Mouse (Mus musculus) intestine, postnatal 0 days (tissue): ENCODE results near the gene Nav1. TPM values are rescaled to one million over a fixed set of nuclear protein-coding genes. Genes with fewer than 3 reads are reported as not detected.

ENCODE experiments used
- ATAC-seq: fragments of 200-750 bp; cut with Nextera tagmentation; 2 replicates; pipeline ENCODE4 v1.8.0; 2017; ENCODE audit warnings: mild to moderate bottlenecking, moderate TSS enrichment, moderate library complexity
- H3K27ac ChIP-seq: fragments of 300-500 bp; sonication (generic); 2 replicates; pipeline ENCODE4 v1.5.1; 2014; ENCODE audit warnings: mild to moderate bottlenecking, low read depth, low read length, moderate library complexity
- H3K27me3 ChIP-seq: fragments of 300-500 bp; sonication (generic); replicated peaks from 2 replicates; pipeline ENCODE4 v1.6.1; 2014; ENCODE audit warnings: low read length, mixed read lengths; ENCODE audit not compliant: control insufficient read depth, insufficient read depth
- H3K36me3 ChIP-seq: fragments of 300-500 bp; sonication (generic); 2 replicates; pipeline ENCODE4 v1.6.1; 2014; ENCODE audit warnings: mild to moderate bottlenecking, moderate library complexity; ENCODE audit not compliant: control insufficient read depth, insufficient read depth
- H3K4me1 ChIP-seq: fragments of 300-500 bp; sonication (generic); replicated peaks from 2 replicates; pipeline ENCODE4 v1.6.1; 2014; ENCODE audit warnings: antibody characterized with exemption, low read length, mixed read lengths; ENCODE audit not compliant: control insufficient read depth, insufficient read depth
- H3K4me2 ChIP-seq: fragments of 300-500 bp; sonication (generic); replicated peaks from 2 replicates; pipeline ENCODE4 v1.6.1; 2014; ENCODE audit warnings: low read depth, mild to moderate bottlenecking, moderate library complexity
- H3K4me3 ChIP-seq: fragments of 300-500 bp; sonication (generic); 2 replicates; pipeline ENCODE4 v1.5.1; 2014; ENCODE audit warnings: low read depth, low read length
- H3K9ac ChIP-seq: fragments of 300-500 bp; sonication (generic); 2 replicates; pipeline ENCODE4 v1.6.1; 2014; ENCODE audit warnings: mild to moderate bottlenecking, low read depth, low read length
- H3K9me3 ChIP-seq: fragments of 300-500 bp; sonication (generic); 2 replicates; pipeline ENCODE4 v1.6.1; 2016; ENCODE audit warnings: mixed run types; ENCODE audit not compliant: control insufficient read depth
- CTCF ChIP-seq: sonication (generic); IDR thresholded peaks from 2 replicates; pipeline ENCODE4 v1.5.1; 2016; ENCODE audit warnings: low read depth, mild to moderate bottlenecking, control low read depth, antibody characterized with exemption, moderate library complexity
- WGBS: fragments of 180-500 bp; shearing (Covaris S2); extraction: QIAGEN DNeasy Blood & Tissue Kit; methylation state at CpG from one replicate; pipeline ENCODE4 v1.1.7; 2014; 5-methylcytosine and 5-hydroxymethylcytosine counted together
- polyA plus RNA-seq: library from polyadenylated mRNA; unstranded; fragments of >200 nt; fragmentation: Nextera tagmentation; extraction: Ambion mirVana; gene quantifications from 2 replicates; pipeline ENCODE4 v1.2.1, GENCODE M21; 2015

Gene Nav1
- polyA plus RNA-seq, 1 experiment from 2014 or later = 3.4 TPM

- peak; percentile 61 for TF ChIP-seq CTCF
- no peak overlapping the region for H3K27ac ChIP-seq
- no peaks in the 10 kb centered on the region for H3K4me1 ChIP-seq
- no peaks in the 10 kb centered on the region for H3K9me3 ChIP-seq
- WGBS = 75% methylated on average over 10 of the region's 10 CpGs
- no peak overlapping the region for H3K4me3 ChIP-seq
- no peak for ATAC-seq
- H3K4me2 ChIP-seq = no peak overlapping the region
- H3K9ac ChIP-seq = no peak overlapping the region
- H3K36me3 ChIP-seq = peaks cover 55% of the 10 kb centered on the region
- H3K27me3 ChIP-seq = no peaks in the 10 kb centered on the region
Measured at GRCm38 (mm10) chr1:135452259-135452658, 154.8 kb downstream of the Nav1 start.

GRCm38 (mm10) chr1:135451419-135451818 lies 155.7 kb downstream of the Nav1 start:
- H3K36me3 ChIP-seq = peaks cover 51% of the 10 kb centered on the region
- no peak for ATAC-seq
- no peak overlapping the region for H3K4me2 ChIP-seq

GRCm38 (mm10) chr1:135449876-135450275 lies 157.2 kb downstream of the Nav1 start:
- TF ChIP-seq CTCF = no peak
- Histone ChIP-seq H3K36me3 (peaks cover 44% of the 10 kb centered on the region), H3K27me3 (no peaks in the 10 kb centered on the region), H3K4me3 (no peak overlapping the region), H3K4me1 (no peaks in the 10 kb centered on the region), H3K27ac (no peak overlapping the region), H3K4me2 (no peak overlapping the region), H3K9ac (no peak overlapping the region), H3K9me3 (no peaks in the 10 kb centered on the region)
- 90% methylated on average over 8 of the region's 8 CpGs for WGBS
- ATAC-seq = no peak

More at GRCm38 (mm10) chr1:135451419-135451818, 155.7 kb downstream of the Nav1 start:
- 97% methylated on average over 2 of the region's 2 CpGs for WGBS
- H3K9me3 ChIP-seq = no peaks in the 10 kb centered on the region
- H3K27ac ChIP-seq = no peak overlapping the region
- H3K9ac ChIP-seq = no peak overlapping the region
- no peak for TF ChIP-seq CTCF
- H3K27me3 ChIP-seq = no peaks in the 10 kb centered on the region
- no peaks in the 10 kb centered on the region for H3K4me1 ChIP-seq
- H3K4me3 ChIP-seq = no peak overlapping the region

- WGBS = 93% methylated on average over 5 of the region's 5 CpGs
- ATAC-seq = no peak
- Histone ChIP-seq H3K27me3 (no peaks in the 10 kb centered on the region), H3K36me3 (peaks cover 35% of the 10 kb centered on the region), H3K4me3 (no peak overlapping the region), H3K9me3 (no peaks in the 10 kb centered on the region), H3K4me2 (no peak overlapping the region), H3K4me1 (no peaks in the 10 kb centered on the region), H3K27ac (no peak overlapping the region), H3K9ac (no peak overlapping the region)
- no peak for TF ChIP-seq CTCF
Measured at GRCm38 (mm10) chr1:135448940-135449339, 158.2 kb downstream of the Nav1 start.

- Histone ChIP-seq H3K36me3 (peaks cover 21% of the 10 kb centered on the region), H3K27ac (no peak overlapping the region)
- WGBS = 91% methylated on average over 12 of the region's 12 CpGs
Measured at GRCm38 (mm10) chr1:135443506-135443905, 163.6 kb downstream of the Nav1 start.

GRCm38 (mm10) chr1:135441861-135442260 lies 165.2 kb downstream of the Nav1 start:
- no peaks in the 10 kb centered on the region for H3K9me3 ChIP-seq
- TF ChIP-seq CTCF = no peak
- H3K9ac ChIP-seq = no peak overlapping the region
- 96% methylated on average over 3 of the region's 3 CpGs for WGBS
- H3K36me3 ChIP-seq = peaks cover 21% of the 10 kb centered on the region
- no peak for ATAC-seq
- H3K27ac ChIP-seq = no peak overlapping the region
- H3K4me2 ChIP-seq = no peak overlapping the region
- H3K4me1 ChIP-seq = no peaks in the 10 kb centered on the region
- no peak overlapping the region for H3K4me3 ChIP-seq
- no peaks in the 10 kb centered on the region for H3K27me3 ChIP-seq

More at GRCm38 (mm10) chr1:135443506-135443905, 163.6 kb downstream of the Nav1 start:
- Histone ChIP-seq H3K4me1 (no peaks in the 10 kb centered on the region), H3K4me3 (no peak overlapping the region), H3K4me2 (no peak overlapping the region), H3K9ac (no peak overlapping the region), H3K27me3 (no peaks in the 10 kb centered on the region), H3K9me3 (no peaks in the 10 kb centered on the region)
- ATAC-seq = no peak
- no peak for TF ChIP-seq CTCF

- Histone ChIP-seq H3K9ac (no peak overlapping the region), H3K36me3 (peaks cover 21% of the 10 kb centered on the region), H3K9me3 (no peaks in the 10 kb centered on the region), H3K27me3 (no peaks in the 10 kb centered on the region), H3K4me1 (no peaks in the 10 kb centered on the region), H3K4me2 (no peak overlapping the region), H3K4me3 (no peak overlapping the region), H3K27ac (no peak overlapping the region)
- no peak for ATAC-seq
- no peak for TF ChIP-seq CTCF
- 92% methylated on average over 6 of the region's 6 CpGs for WGBS
Measured at GRCm38 (mm10) chr1:135440986-135441385, 166.1 kb downstream of the Nav1 start.
